Mouse (Mus musculus) cerebellum, adult 2 months (tissue): Measurements from ENCODE around the gene Tnks1bp1.

Experiments
- CTCF ChIP-seq: fragments of 200-500 bp; IDR thresholded peaks from 2 replicates; pipeline ENCODE4 v1.5.1; 2011; ENCODE audit warnings: low read depth, mild to moderate bottlenecking, control low read depth, low read length, moderate library complexity, borderline replicate concordance; ENCODE audit not compliant: insufficient read depth
- POLR2A ChIP-seq: fragments of 200-500 bp; IDR thresholded peaks from 2 replicates; pipeline ENCODE4 v1.6.1; 2011; ENCODE audit warnings: low read length, control low read depth, borderline replicate concordance; ENCODE audit not compliant: insufficient read depth

GRCm38 (mm10) chr2:85068626-85069025 lies 20.8 kb downstream of the Tnks1bp1 start:
- no peak for TF ChIP-seq CTCF
- no peak for TF ChIP-seq POLR2A
